16 mouse cellular contexts compared by ENCODE assay signal in genomic region chr1:92457758-92458157, GRCm38 (mm10). TPM values are rescaled to one million over a fixed set of nuclear protein-coding genes. Genes with fewer than 3 reads are reported as not detected.
DNase-seq lines count a peak whose midpoint lies in the region.
"Had no signal": no experiment of that assay in that cellular context is flagged by ENCODE, and none has a peak within 500 bp of the region (broad histone marks: within the 10 kb centered on the region; RNA-seq: fewer than 3 reads in every experiment).

No protein-coding gene starts in this region.

- peak; percentile 83 for DNase-seq in brain, adult 2 months (ENCODE audit: low read depth, low spot score)
- peak; percentile 65 for DNase-seq in cerebellum, adult 11-12 months
- peak; percentile 82 for DNase-seq in cerebellum, adult 9-10 months
- peak; percentile 71 to 78 for DNase-seq in cerebellum, postnatal 25 days
- DNase-seq in left cerebral cortex, postnatal 36 days (ENCODE audit: low spot score in 2 of 2) = no peak
- no peak for DNase-seq in embryo, embryonic 11 days
- DNase-seq in kidney, adult 18-20 months = no peak
- DNase-seq: adrenal gland, postnatal 25 days; gastrocnemius, postnatal 14 days; heart, postnatal 10 days; heart, postnatal 4 days; kidney, adult 11 months had no signal

- intact Hi-C loops in left cerebral cortex, postnatal 36 days (cut with DNase I) = no loop called here

RNA-seq across cellular contexts. Expression of gene Ndufa10, which starts 15.9 kb away (rescaled TPM):
- 100 to 1,000 TPM; 217 to 221 TPM for total RNA-seq in left cerebral cortex, postnatal 36 days (2021)

RNA-seq across cellular contexts. Expression of gene Olfr1416, which starts 27.2 kb away (rescaled TPM):
- not detected for total RNA-seq in left cerebral cortex, postnatal 36 days (2021)
- total RNA-seq: adrenal gland, adult 18-20 months; adrenal gland, postnatal 25 days; CH12.LX; common myeloid progenitor, adult 5-6 weeks; gastrocnemius, postnatal 14 days; heart, postnatal 10 days; heart, postnatal 4 days; hindbrain, postnatal 0 days had no signal

RNA-seq across cellular contexts. Expression of gene Olfr1415, which starts 38.1 kb away (rescaled TPM):
- not detected for total RNA-seq in left cerebral cortex, postnatal 36 days (2021)
- total RNA-seq: adrenal gland, adult 18-20 months; adrenal gland, postnatal 25 days; CH12.LX; common myeloid progenitor, adult 5-6 weeks; gastrocnemius, postnatal 14 days; heart, postnatal 10 days; heart, postnatal 4 days; hindbrain, postnatal 0 days had no signal

Comparison
In these comparisons a context has a peak if more than half of its experiments do, and no peak if none do; other contexts are left out.
1. DNase-seq: peak in brain, adult 2 months (single experiment), cerebellum, adult 11-12 months (single experiment), cerebellum, adult 9-10 months (single experiment) and cerebellum, postnatal 25 days (2 of 2); none in left cerebral cortex, postnatal 36 days (0 of 2), embryo, embryonic 11 days (single experiment) and kidney, adult 18-20 months (single experiment).